Mouse (Mus musculus): ENCODE measurements around the gene Gstm3. TPM values are rescaled to one million over a fixed set of nuclear protein-coding genes. Genes with fewer than 3 reads are reported as not detected.

Gstm3 gene
- polyA plus RNA-seq, 1 experiment, result 31.6 TPM

GRCm38 (mm10) chr3:107931670-107932069 is 37.4 kb downstream of the Gstm3 start, which contains the start of gene Gstm7:
Gene Gstm7, minus strand, starts transcription at chr3:107931817.
- Histone ChIP-seq H3K4me3 (ENCODE audit: low read depth, low read length) (no peak within 1 kb of the TSS), H3K36me3 (ENCODE audit: control insufficient read depth, insufficient read depth, low read length, poor library complexity, severe bottlenecking) (no peaks in the 10 kb centered on the region), H3K27me3 (ENCODE audit: control insufficient read depth, insufficient read depth, low read length, poor library complexity, severe bottlenecking) (no peaks in the 10 kb centered on the region), H3K9me3 (replicated peaks; ENCODE audit: control insufficient read depth, insufficient read depth, low read length, poor library complexity, severe bottlenecking) (no peaks in the 10 kb centered on the region), H3K27ac (ENCODE audit: insufficient read depth, low read length) (no peak within 1 kb of the TSS), H3K9ac (ENCODE audit: low read depth, poor library complexity, severe bottlenecking) (no peak within 1 kb of the TSS), H3K4me1 (ENCODE audit: control insufficient read depth, insufficient read depth, low read length) (no peaks in the 10 kb centered on the region)
- TF ChIP-seq EP300 (IDR thresholded peaks at IDR 0.05; ENCODE audit: insufficient read depth, low read depth, low read length) (no peak), POLR2A (IDR thresholded peaks at IDR 0.05; ENCODE audit: insufficient read depth, low read length) (no peak), CTCF (IDR thresholded peaks at IDR 0.05; ENCODE audit: low read depth, low read length) (peak; percentile 31)

DNA sequence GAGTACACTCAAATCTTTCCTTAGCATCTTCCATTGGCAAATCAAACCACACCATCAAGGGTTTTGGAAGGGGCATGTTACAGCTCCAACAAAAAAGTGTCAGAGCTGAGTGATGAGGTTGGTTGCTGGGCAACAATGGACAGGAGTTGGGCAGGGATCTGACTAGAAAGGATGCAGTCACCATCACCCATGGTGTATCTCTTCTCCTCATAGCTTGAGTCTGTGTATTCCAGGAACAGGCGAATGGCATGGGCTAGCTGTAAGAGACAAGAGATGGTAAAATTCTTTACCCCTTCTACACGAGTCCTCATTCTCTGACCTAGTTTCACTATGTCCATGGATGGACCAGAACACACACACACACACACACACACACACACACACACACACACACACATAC is 37.9 kb downstream of the Gstm3 start:
- H3K9me3 ChIP-seq (replicated peaks; ENCODE audit: control insufficient read depth, insufficient read depth, low read length, poor library complexity, severe bottlenecking), result no peaks in the 10 kb centered on the region
- H3K27ac ChIP-seq (ENCODE audit: insufficient read depth, low read length), result no peak overlapping the region
- no peaks in the 10 kb centered on the region for H3K4me1 ChIP-seq (ENCODE audit: control insufficient read depth, insufficient read depth, low read length)
- H3K9ac ChIP-seq (ENCODE audit: low read depth, poor library complexity, severe bottlenecking), result no peak overlapping the region
- H3K36me3 ChIP-seq (ENCODE audit: control insufficient read depth, insufficient read depth, low read length, poor library complexity, severe bottlenecking), result no peaks in the 10 kb centered on the region
- H3K4me3 ChIP-seq (ENCODE audit: low read depth, low read length), result no peak overlapping the region
- H3K27me3 ChIP-seq (ENCODE audit: control insufficient read depth, insufficient read depth, low read length, poor library complexity, severe bottlenecking), result no peaks in the 10 kb centered on the region
- TF ChIP-seq EP300 (IDR thresholded peaks at IDR 0.05; ENCODE audit: insufficient read depth, low read depth, low read length), result no peak
- no peak for TF ChIP-seq CTCF (IDR thresholded peaks at IDR 0.05; ENCODE audit: low read depth, low read length)
- no peak for TF ChIP-seq POLR2A (IDR thresholded peaks at IDR 0.05; ENCODE audit: insufficient read depth, low read length)

GRCm38 (mm10) chr3:107929731-107930130 is 39.4 kb downstream of the Gstm3 start:
- Histone ChIP-seq H3K27ac (ENCODE audit: insufficient read depth, low read length) (no peak overlapping the region), H3K4me1 (ENCODE audit: control insufficient read depth, insufficient read depth, low read length) (no peaks in the 10 kb centered on the region), H3K4me3 (ENCODE audit: low read depth, low read length) (no peak overlapping the region), H3K36me3 (ENCODE audit: control insufficient read depth, insufficient read depth, low read length, poor library complexity, severe bottlenecking) (no peaks in the 10 kb centered on the region), H3K27me3 (ENCODE audit: control insufficient read depth, insufficient read depth, low read length, poor library complexity, severe bottlenecking) (no peaks in the 10 kb centered on the region), H3K9me3 (replicated peaks; ENCODE audit: control insufficient read depth, insufficient read depth, low read length, poor library complexity, severe bottlenecking) (no peaks in the 10 kb centered on the region), H3K9ac (ENCODE audit: low read depth, poor library complexity, severe bottlenecking) (no peak overlapping the region)
- TF ChIP-seq CTCF (IDR thresholded peaks at IDR 0.05; ENCODE audit: low read depth, low read length), result no peak
- TF ChIP-seq POLR2A (IDR thresholded peaks at IDR 0.05; ENCODE audit: insufficient read depth, low read length), result no peak
- TF ChIP-seq EP300 (IDR thresholded peaks at IDR 0.05; ENCODE audit: insufficient read depth, low read depth, low read length), result no peak

- H3K4me3 ChIP-seq (ENCODE audit: low read depth, low read length), result no peak overlapping the region
- TF ChIP-seq CTCF (IDR thresholded peaks at IDR 0.05; ENCODE audit: low read depth, low read length) (no peak), POLR2A (IDR thresholded peaks at IDR 0.05; ENCODE audit: insufficient read depth, low read length) (no peak), EP300 (IDR thresholded peaks at IDR 0.05; ENCODE audit: insufficient read depth, low read depth, low read length) (no peak)
- H3K36me3 ChIP-seq (ENCODE audit: control insufficient read depth, insufficient read depth, low read length, poor library complexity, severe bottlenecking), result no peaks in the 10 kb centered on the region
Observed at GRCm38 (mm10) chr3:107929243-107929642, 39.8 kb downstream of the Gstm3 start.

DNA sequence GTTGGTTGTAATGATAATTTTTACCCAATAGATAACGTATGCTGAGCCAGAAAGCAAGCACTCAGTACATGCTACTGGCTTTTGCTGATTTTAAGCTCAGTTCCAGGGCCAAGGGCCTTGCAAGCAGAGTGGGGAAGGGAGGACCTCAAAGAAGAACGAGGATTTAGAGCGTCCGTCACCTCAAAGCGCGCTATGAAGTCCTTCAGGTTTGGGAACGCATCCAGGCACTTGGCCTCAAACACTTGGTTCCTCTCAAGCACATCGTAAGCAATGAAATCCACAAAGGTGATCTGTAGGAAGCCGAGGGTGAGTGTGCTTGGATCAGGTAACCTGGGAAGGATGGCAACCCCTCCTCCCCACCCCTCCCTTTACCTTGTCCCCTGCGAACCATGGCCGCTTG is 40.4 kb downstream of the Gstm3 start:
- Histone ChIP-seq H3K27ac (ENCODE audit: insufficient read depth, low read length) (no peak overlapping the region), H3K9me3 (replicated peaks; ENCODE audit: control insufficient read depth, insufficient read depth, low read length, poor library complexity, severe bottlenecking) (no peaks in the 10 kb centered on the region), H3K36me3 (ENCODE audit: control insufficient read depth, insufficient read depth, low read length, poor library complexity, severe bottlenecking) (no peaks in the 10 kb centered on the region), H3K4me3 (ENCODE audit: low read depth, low read length) (no peak overlapping the region), H3K9ac (ENCODE audit: low read depth, poor library complexity, severe bottlenecking) (no peak overlapping the region), H3K27me3 (ENCODE audit: control insufficient read depth, insufficient read depth, low read length, poor library complexity, severe bottlenecking) (no peaks in the 10 kb centered on the region), H3K4me1 (ENCODE audit: control insufficient read depth, insufficient read depth, low read length) (no peaks in the 10 kb centered on the region)
- no peak for TF ChIP-seq CTCF (IDR thresholded peaks at IDR 0.05; ENCODE audit: low read depth, low read length)
- no peak for TF ChIP-seq EP300 (IDR thresholded peaks at IDR 0.05; ENCODE audit: insufficient read depth, low read depth, low read length)
- TF ChIP-seq POLR2A (IDR thresholded peaks at IDR 0.05; ENCODE audit: insufficient read depth, low read length), result no peak

More at GRCm38 (mm10) chr3:107929243-107929642, 39.8 kb downstream of the Gstm3 start:
- Histone ChIP-seq H3K4me1 (ENCODE audit: control insufficient read depth, insufficient read depth, low read length) (no peaks in the 10 kb centered on the region), H3K27ac (ENCODE audit: insufficient read depth, low read length) (no peak overlapping the region), H3K9ac (ENCODE audit: low read depth, poor library complexity, severe bottlenecking) (no peak overlapping the region), H3K9me3 (replicated peaks; ENCODE audit: control insufficient read depth, insufficient read depth, low read length, poor library complexity, severe bottlenecking) (no peaks in the 10 kb centered on the region), H3K27me3 (ENCODE audit: control insufficient read depth, insufficient read depth, low read length, poor library complexity, severe bottlenecking) (no peaks in the 10 kb centered on the region)

GRCm38 (mm10) chr3:107927841-107928240 is 41.2 kb downstream of the Gstm3 start:
- TF ChIP-seq POLR2A (IDR thresholded peaks at IDR 0.05; ENCODE audit: insufficient read depth, low read length) (no peak), EP300 (IDR thresholded peaks at IDR 0.05; ENCODE audit: insufficient read depth, low read depth, low read length) (no peak), CTCF (IDR thresholded peaks at IDR 0.05; ENCODE audit: low read depth, low read length) (no peak)

More at GRCm38 (mm10) chr3:107927841-107928240, 41.2 kb downstream of the Gstm3 start:
- Histone ChIP-seq H3K4me1 (ENCODE audit: control insufficient read depth, insufficient read depth, low read length) (no peaks in the 10 kb centered on the region), H3K27ac (ENCODE audit: insufficient read depth, low read length) (no peak overlapping the region), H3K9ac (ENCODE audit: low read depth, poor library complexity, severe bottlenecking) (no peak overlapping the region), H3K4me3 (ENCODE audit: low read depth, low read length) (no peak overlapping the region), H3K27me3 (ENCODE audit: control insufficient read depth, insufficient read depth, low read length, poor library complexity, severe bottlenecking) (no peaks in the 10 kb centered on the region), H3K9me3 (replicated peaks; ENCODE audit: control insufficient read depth, insufficient read depth, low read length, poor library complexity, severe bottlenecking) (no peaks in the 10 kb centered on the region), H3K36me3 (ENCODE audit: control insufficient read depth, insufficient read depth, low read length, poor library complexity, severe bottlenecking) (no peaks in the 10 kb centered on the region)
